Mouse (Mus musculus): ENCODE results near the gene Med25. TPM values are rescaled to one million over a fixed set of nuclear protein-coding genes. Genes with fewer than 3 reads are reported as not detected.

The Med25 gene
- total RNA-seq, 2 experiments from 2014 or later, result 50.9 to 51.2 TPM

- DNase-seq, result no peak
Observed at GRCm38 (mm10) chr7:44863210-44863609, 29.3 kb downstream of the Med25 start.

DNA sequence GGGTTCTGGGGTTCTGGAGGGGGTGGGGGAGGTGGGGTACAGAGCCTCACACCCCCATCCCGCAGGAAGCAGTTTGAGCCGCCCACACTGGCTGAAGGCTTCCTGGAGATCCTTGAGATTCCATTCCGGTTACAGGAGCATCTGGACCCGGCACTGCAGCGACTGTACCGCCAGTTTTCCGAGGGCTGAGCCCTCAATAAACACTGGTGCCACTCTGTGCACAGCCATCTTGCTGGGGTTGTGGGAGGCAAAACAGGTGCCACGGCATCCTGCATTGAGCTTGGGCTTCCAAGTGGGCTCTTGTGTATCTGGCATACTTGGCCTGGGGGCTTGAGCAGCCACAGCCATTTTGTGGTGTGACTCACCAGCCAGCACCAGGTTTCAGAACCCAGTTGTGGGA lies 30.1 kb downstream of the Med25 start:
- DNase-seq, result no peak

- DNase-seq, result no peak
Observed at GRCm38 (mm10) chr7:44861429-44861816, 31.1 kb downstream of the Med25 start.

DNA sequence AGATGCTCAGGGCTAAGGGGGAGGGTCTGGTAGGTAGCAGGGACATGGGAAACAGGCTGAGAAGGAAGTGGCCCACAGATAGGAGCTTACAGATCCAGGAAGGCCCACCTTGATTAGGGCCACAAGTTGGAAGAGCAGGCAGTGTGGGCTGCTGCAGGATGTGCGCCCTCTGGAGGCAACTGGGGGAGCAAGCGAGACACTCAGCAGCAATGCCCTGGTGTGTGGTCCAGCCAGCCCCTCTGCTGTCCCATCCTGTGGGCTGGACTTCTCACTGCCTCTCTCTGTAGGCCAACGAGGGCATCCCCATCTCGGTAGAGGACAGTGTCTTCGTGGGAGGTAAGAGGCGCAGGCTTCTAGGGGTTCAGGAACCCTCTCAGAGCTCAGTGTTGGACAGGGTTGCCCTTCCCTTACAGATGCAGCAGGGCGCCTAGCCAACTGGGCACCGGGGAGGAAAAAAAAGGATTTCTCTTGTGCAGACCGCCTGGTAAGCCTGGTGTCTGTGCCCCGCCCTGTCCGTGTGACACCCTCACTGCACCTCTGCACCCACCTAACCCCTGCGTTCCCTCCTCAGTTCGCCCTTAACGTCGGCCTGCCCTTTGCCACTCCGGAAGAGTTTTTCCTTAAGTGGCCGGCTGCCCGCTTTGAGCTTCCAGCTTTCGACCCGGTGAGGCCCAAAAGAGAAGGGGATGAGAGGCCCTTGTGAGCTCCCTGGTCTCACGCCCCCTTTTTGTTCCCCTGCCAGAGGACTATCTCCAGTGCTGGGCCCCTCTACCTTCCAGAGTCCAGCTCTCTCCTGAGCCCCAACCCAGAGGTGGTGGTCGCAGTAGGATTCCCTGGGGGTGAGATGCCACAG lies 31.7 kb downstream of the Med25 start:
- no peak for DNase-seq

DNA sequence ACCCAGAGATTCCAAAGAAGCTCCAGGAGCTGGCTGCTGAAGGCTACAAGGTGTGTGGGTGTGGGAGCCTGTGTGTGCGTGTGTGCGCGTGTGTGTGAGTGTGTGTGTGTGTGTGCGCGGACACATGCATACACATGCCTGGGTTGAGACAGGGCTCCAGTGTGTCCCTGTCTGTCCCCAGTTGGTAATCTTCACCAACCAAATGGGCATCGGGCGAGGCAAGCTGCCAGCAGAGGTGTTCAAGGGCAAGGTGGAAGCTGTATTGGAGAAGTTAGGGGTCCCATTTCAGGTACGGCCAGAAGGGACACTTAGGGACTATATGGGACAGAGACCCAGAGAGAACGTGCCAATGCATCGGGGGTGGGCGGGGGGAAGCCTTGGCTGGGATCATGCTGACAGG lies 32.6 kb downstream of the Med25 start:
- no peak for DNase-seq

- no peak for DNase-seq
Observed at GRCm38 (mm10) chr7:44857905-44858304, 34.6 kb downstream of the Med25 start.

- DNase-seq, result peak; percentile 80
Observed at GRCm38 (mm10) chr7:44857042-44857552, 35.4 kb downstream of the Med25 start, which contains the start of gene Pnkp. Gene Pnkp, plus strand, starts transcription at chr7:44857139.

GRCm38 (mm10) chr7:44856265-44856916 lies 36.1 kb downstream of the Med25 start:
- no peak for DNase-seq

DNA sequence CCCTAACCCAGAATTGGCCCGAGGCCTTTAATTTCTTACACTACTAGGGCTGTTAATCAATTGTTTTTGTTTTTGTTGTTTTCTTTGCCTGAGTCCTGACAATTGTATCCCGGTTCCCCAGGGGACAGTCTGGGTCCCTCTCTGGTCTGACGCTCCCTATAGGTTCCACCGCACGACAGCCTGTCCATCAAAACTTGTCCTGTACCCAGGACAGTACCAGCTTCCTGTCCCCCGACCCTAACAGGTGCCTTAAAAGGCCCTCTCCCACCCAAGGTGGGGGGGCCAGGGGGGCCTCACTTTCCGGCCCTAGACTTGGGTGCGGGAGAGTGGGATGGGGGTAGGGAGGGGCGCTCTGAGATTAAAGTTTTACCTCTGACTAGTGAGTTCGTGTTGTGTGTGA lies 37.5 kb downstream of the Med25 start:
- DNase-seq, result no peak

DNA sequence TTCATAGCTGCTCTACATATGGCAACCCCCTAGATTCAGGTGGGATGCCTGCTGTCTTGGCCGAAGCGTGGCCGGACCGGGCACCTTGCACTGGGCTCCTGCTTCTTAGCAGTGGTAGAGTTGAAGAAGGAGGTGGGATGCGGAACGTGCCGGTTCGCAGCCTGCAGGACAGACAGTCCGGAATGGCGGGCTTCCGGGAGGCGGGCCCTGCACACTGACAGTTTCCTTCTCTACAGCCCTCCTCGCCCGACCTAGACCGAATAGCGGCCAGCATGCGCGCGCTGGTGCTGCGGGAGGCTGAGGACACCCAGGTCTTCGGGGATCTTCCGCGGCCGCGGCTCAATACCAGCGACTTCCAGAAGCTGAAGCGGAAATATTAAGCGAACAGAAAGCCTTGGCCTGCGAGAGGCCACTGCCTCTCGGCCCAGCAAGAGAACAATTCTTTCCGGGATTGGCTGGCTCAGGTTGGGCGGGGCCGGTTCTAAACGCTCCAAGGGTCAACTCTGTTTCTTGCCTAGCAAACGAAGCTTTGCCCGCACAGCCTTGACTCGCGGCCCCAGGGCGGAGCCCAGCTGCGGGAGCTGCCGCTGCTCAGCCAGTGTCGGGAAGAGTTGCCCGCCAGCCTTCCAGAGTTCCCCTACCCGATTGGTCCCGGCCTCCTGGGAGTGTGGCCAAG lies 38.0 kb downstream of the Med25 start:
- peak; percentile 87 for DNase-seq

DNA sequence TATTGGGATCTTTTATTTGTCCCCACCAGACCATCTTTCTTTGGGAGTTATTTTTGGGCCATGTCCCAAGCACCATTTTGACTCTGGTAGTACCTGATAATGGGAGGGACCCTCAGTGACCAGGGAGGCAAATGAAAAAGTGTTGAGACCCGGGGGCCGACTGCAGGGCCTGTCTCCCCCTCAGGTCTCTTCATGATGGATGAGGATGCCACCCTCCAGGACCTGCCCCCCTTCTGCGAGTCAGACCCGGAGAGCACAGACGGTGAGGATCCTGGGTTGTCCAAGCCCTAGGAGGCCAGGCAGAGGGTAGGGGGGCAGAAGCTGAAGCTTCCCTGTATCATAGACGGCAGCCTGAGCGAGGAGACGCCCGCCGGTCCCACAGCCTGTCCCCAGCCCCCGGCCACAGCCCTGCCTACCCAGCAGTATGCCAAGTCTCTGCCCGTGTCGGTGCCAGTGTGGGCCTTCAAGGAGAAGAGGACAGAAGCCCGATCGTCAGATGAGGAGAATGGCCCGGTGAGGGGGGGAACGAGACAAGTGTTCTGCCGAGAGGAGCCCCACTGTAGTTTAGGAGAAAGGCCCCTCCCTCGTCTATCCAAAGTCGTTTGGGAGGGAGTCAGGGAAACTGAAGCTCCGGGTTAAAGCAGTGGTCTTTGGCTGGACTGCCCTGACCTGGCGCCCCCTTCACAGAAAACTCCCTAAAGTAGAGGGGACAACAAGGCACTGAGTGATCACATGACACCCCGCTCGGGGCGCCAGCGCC lies 38.7 kb downstream of the Med25 start:
- DNase-seq, result no peak

DNA sequence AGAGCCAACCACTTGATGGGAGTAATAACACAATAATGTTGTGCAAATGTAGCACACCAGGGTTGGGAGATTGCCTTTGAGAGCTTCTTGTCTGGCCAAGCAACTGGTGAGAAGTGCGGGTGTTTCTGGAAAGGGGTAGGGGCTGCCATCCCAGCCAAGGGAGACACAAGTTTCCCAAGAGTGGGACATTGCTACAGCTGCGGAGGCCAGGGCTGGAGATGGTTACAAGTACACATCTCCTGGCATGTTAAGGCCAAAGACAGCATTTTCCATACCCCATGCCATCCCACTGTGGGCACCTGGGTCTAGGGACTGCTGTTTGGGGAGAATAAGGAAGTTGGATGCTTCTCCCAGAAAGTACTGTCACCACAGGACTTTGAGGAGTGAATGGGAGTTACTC lies 39.4 kb downstream of the Med25 start:
- DNase-seq, result no peak

DNA sequence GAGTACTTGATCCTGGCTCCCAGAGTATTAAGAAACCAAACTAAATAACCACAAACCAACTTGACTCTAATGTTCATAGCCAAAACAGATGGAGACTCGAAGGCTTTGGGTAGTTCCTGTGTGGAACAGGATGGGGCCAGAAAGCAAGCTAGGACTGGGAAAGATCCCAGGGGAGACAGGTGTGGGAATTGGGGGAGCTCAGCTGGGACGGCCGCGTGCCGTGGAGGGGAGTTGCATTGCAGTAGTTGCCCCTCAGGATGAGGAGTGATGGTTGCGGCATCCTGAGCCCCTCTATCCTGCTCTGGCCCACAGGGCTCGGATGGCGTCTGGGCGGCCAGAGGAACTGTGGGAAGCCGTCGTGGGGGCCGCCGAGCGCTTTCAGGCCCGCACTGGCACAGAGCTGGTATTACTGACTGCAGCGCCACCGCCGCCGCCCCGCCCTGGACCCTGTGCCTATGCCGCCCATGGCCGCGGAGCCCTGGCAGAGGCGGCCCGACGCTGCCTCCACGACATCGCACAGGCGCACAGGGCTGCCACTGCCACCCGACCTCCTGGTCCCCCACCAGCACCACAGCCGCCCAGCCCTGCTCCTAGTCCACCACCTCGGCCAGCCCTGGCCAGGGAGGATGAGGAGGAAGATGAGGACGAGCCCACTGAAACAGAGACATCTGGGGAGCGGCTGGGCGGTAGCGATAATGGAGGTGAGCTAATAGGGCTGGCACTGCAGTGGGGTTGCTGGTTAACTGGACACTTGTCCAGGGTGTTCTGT lies 40.1 kb downstream of the Med25 start:
- DNase-seq, result no peak

DNA sequence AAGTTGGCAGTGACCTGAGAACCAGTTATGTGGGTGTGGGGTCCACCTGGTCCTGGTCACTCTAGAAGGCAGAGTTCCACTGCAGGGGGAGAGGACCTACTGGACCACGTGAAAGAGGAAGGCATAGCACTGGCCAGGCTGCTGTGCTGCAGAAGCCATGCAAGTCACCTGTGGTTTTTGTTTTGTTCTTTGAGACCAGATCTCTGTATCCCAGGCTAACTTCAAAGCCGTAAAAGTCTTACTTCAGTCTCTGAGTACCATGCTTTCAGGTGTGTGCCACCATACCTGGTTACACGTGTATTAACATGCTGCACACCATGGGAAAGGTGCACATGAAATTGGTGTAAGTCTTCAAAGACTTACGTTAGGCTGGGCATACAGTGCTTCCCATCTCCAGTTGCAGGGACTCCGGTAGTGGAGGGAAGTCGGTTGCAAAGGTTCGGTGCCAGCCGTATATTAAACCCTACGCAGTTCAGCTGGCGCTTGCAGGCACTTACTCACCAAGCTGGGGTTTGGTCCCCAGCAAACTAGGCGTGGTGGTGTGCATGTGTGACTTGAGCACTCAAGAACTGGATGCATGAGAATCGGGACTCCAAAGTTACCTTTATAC lies 40.8 kb downstream of the Med25 start:
- no peak for DNase-seq

- DNase-seq, result no peak
Observed at GRCm38 (mm10) chr7:44850789-44851624, 41.5 kb downstream of the Med25 start.

GRCm38 (mm10) chr7:44850146-44850545 lies 42.4 kb downstream of the Med25 start:
- DNase-seq, result peak; percentile 81

DNA sequence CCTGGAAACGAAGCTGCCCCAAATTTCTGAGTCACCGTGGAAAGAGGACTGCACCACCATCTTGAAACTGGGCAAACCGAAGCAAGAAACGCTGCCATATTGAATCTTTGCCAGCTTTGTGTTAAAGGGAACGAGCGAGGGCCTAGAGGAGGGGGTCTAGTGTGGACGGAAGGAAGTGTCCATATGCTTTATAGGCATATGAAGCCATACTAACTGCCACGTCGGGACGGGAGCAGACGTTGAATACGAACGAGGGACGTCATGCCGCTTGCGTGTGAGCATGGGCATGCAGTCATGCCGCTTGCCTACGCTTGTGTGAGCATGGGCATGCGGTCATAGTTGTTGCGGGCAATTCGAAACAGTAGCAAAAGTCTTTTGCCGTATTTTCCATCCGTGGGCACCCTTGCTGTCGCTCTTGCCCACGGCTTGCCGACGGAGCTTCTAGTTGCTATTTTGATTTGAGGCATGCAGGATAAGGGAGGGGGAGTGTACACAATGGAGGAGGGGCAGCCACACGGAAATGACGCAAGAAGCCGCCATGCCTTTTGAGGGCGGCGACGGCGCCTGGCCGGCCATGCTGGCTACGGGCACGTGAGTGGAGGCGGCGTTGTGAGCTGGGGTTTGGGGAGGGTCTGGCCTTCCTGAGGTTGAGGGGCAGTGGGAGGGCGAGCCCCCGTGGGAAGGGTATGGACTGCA lies 42.9 kb downstream of the Med25 start:
- DNase-seq, result peak; percentile 90

GRCm38 (mm10) chr7:44848561-44849415 lies 43.7 kb downstream of the Med25 start, which contains the start of the genes Akt1s1 and Tbc1d17:
Gene Akt1s1, plus strand, starts transcription at chr7:44848991.
Gene Tbc1d17, minus strand, starts transcription at chr7:44849079.
- peak; percentile 100 for DNase-seq

Data from gastrocnemius, postnatal 25 days (tissue).